Mouse (Mus musculus): ENCODE data around the gene Olfr1389. TPM values are rescaled to one million over a fixed set of nuclear protein-coding genes. Genes with fewer than 3 reads are reported as not detected.
"Not testable (repeated sequence)": the region's sequence is repeated elsewhere in the genome, so short reads cannot be mapped to it uniquely, and the experiment has no call there.

Olfr1389 gene
- polyA plus RNA-seq (2015; fragmentation: Nextera tagmentation; extraction: Ambion mirVana), result not detected in 2 replicates

GRCm38 (mm10) chr11:49422767-49423166 is at the start of gene Olfr1389:
Olfr1389 (plus strand) TSS chr11:49423067.
- Histone ChIP-seq H3K36me3 (ENCODE audit: control insufficient read depth, insufficient read depth, low read length) (no peaks in the 10 kb centered on the region), H3K4me2 (ENCODE audit: low read depth, low read length) (no peak within 1 kb of the TSS), H3K4me1 (ENCODE audit: control insufficient read depth, insufficient read depth, low read length) (no peaks in the 10 kb centered on the region), H3K9me3 (ENCODE audit: control insufficient read depth, low read length) (no peaks in the 10 kb centered on the region), H3K4me3 (ENCODE audit: low read length) (no peak within 1 kb of the TSS), H3K27ac (ENCODE audit: low read length) (no peak within 1 kb of the TSS), H3K9ac (ENCODE audit: low read depth, low read length) (no peak within 1 kb of the TSS), H3K27me3 (replicated peaks; ENCODE audit: control insufficient read depth, insufficient read depth, low read length) (no peaks in the 10 kb centered on the region)
- ATAC-seq, result no peak
- WGBS, result 90% methylated on average over 2 of the region's 2 CpGs

DNA sequence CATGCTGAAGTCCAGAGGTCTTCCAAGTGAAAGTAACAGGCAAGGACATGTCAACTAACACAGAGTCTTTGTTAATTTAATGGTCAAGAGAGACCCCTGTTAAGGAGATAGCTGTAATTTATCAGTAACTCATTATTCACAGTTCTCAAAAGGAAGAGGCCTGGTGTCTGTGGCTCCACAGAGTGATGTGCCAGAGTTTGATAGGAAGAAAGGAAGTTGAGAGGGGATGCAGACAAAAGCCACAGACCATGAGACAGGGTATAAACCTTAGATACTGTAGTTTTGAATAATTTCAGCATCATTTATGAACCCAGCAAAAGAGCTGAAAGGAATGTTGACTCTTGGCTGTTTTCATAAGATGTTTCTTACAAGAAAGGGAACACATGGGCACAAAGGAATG is 39.7 kb upstream of the Olfr1389 start:
- no peak for ATAC-seq

DNA sequence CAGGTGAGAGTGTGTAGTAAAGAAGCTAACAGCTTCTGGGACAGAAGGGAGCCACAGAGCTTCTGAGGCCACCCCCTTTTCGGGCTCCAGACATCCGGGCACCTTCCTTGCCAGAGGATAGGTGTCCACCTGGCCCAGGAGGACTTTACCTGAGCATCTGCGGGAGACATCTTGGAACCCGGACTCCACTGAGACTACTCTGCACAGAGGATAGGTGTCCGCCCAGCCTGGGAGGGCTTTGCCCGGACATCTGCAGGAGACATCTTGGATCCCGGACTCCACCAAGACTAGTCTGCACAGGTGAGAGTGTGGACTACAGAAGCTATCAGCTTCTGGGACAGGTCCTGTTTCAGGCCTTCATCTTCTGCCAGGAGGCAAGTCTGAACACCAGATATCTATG is 36.7 kb upstream of the Olfr1389 start:
- H3K27me3 ChIP-seq (replicated peaks; ENCODE audit: control insufficient read depth, insufficient read depth, low read length); H3K36me3 ChIP-seq (ENCODE audit: control insufficient read depth, insufficient read depth, low read length); H3K4me1 ChIP-seq (ENCODE audit: control insufficient read depth, insufficient read depth, low read length); H3K4me2 ChIP-seq (ENCODE audit: low read depth, low read length); H3K9ac ChIP-seq (ENCODE audit: low read depth, low read length); H3K4me3 ChIP-seq (ENCODE audit: low read length); H3K27ac ChIP-seq (ENCODE audit: low read length); H3K9me3 ChIP-seq (ENCODE audit: control insufficient read depth, low read length); ATAC-seq: not testable (repeated sequence)
- 92% methylated on average over 7 of the region's 7 CpGs for WGBS

More for the DNA sequence above, 39.7 kb upstream of the Olfr1389 start:
- H3K9me3 ChIP-seq (ENCODE audit: control insufficient read depth, low read length), result no peaks in the 10 kb centered on the region
- no peak overlapping the region for H3K4me3 ChIP-seq (ENCODE audit: low read length)
- no peak overlapping the region for H3K27ac ChIP-seq (ENCODE audit: low read length)
- H3K4me1 ChIP-seq (ENCODE audit: control insufficient read depth, insufficient read depth, low read length), result no peaks in the 10 kb centered on the region
- no peaks in the 10 kb centered on the region for H3K27me3 ChIP-seq (replicated peaks; ENCODE audit: control insufficient read depth, insufficient read depth, low read length)
- H3K4me2 ChIP-seq (ENCODE audit: low read depth, low read length), result no peak overlapping the region
- H3K36me3 ChIP-seq (ENCODE audit: control insufficient read depth, insufficient read depth, low read length), result no peaks in the 10 kb centered on the region
- no peak overlapping the region for H3K9ac ChIP-seq (ENCODE audit: low read depth, low read length)

DNA sequence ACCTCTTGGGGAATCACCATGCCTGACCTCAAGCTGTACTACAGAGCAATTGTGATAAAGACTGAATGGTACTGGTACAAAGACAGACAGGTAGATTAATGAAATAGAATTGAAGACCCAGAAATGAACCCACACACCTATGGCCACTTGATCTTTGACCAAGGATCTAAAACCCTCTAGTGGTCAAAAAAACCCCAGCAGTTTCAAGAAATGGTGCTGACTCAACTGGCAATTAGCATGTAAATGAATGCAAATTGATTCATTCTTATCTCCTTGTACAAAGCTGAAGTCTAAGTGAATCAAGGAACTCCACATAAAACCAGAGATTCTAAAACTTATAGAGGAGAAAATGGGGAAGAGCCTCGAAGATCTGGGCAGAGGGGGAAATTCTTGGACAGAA is 30.2 kb upstream of the Olfr1389 start:
- WGBS, result 86% methylated on average over 1 of the region's 1 CpGs
- not testable (repeated sequence) for H3K4me2 ChIP-seq (ENCODE audit: low read depth, low read length); H3K27me3 ChIP-seq (replicated peaks; ENCODE audit: control insufficient read depth, insufficient read depth, low read length); H3K27ac ChIP-seq (ENCODE audit: low read length); H3K36me3 ChIP-seq (ENCODE audit: control insufficient read depth, insufficient read depth, low read length); H3K4me3 ChIP-seq (ENCODE audit: low read length); ATAC-seq; H3K9ac ChIP-seq (ENCODE audit: low read depth, low read length); H3K4me1 ChIP-seq (ENCODE audit: control insufficient read depth, insufficient read depth, low read length); H3K9me3 ChIP-seq (ENCODE audit: control insufficient read depth, low read length)

- Histone ChIP-seq H3K36me3 (ENCODE audit: control insufficient read depth, insufficient read depth, low read length) (no peaks in the 10 kb centered on the region), H3K4me2 (ENCODE audit: low read depth, low read length) (no peak overlapping the region), H3K27ac (ENCODE audit: low read length) (no peak overlapping the region), H3K4me3 (ENCODE audit: low read length) (no peak overlapping the region), H3K9me3 (ENCODE audit: control insufficient read depth, low read length) (no peaks in the 10 kb centered on the region), H3K9ac (ENCODE audit: low read depth, low read length) (no peak overlapping the region), H3K4me1 (ENCODE audit: control insufficient read depth, insufficient read depth, low read length) (no peaks in the 10 kb centered on the region), H3K27me3 (replicated peaks; ENCODE audit: control insufficient read depth, insufficient read depth, low read length) (no peaks in the 10 kb centered on the region)
- WGBS, result 67% methylated on average over 3 of the region's 3 CpGs
- ATAC-seq, result no peak
Observed at GRCm38 (mm10) chr11:49406784-49407183, 16.1 kb upstream of the Olfr1389 start.

GRCm38 (mm10) chr11:49410540-49410939 is 12.3 kb upstream of the Olfr1389 start:
- Histone ChIP-seq H3K27ac (ENCODE audit: low read length) (no peak overlapping the region), H3K27me3 (replicated peaks; ENCODE audit: control insufficient read depth, insufficient read depth, low read length) (no peaks in the 10 kb centered on the region), H3K4me1 (ENCODE audit: control insufficient read depth, insufficient read depth, low read length) (no peaks in the 10 kb centered on the region), H3K36me3 (ENCODE audit: control insufficient read depth, insufficient read depth, low read length) (no peaks in the 10 kb centered on the region), H3K4me3 (ENCODE audit: low read length) (no peak overlapping the region), H3K9ac (ENCODE audit: low read depth, low read length) (no peak overlapping the region), H3K4me2 (ENCODE audit: low read depth, low read length) (no peak overlapping the region), H3K9me3 (ENCODE audit: control insufficient read depth, low read length) (no peaks in the 10 kb centered on the region)
- 30% methylated on average over 1 of the region's 1 CpGs for WGBS
- no peak for ATAC-seq

GRCm38 (mm10) chr11:49425257-49425927 is 2.5 kb downstream of the Olfr1389 start:
- Histone ChIP-seq H3K4me1 (ENCODE audit: control insufficient read depth, insufficient read depth, low read length) (no peaks in the 10 kb centered on the region), H3K36me3 (ENCODE audit: control insufficient read depth, insufficient read depth, low read length) (no peaks in the 10 kb centered on the region), H3K9me3 (ENCODE audit: control insufficient read depth, low read length) (no peaks in the 10 kb centered on the region), H3K27ac (ENCODE audit: low read length) (no peak overlapping the region), H3K27me3 (replicated peaks; ENCODE audit: control insufficient read depth, insufficient read depth, low read length) (no peaks in the 10 kb centered on the region), H3K4me2 (ENCODE audit: low read depth, low read length) (no peak overlapping the region), H3K4me3 (ENCODE audit: low read length) (no peak overlapping the region), H3K9ac (ENCODE audit: low read depth, low read length) (no peak overlapping the region)
- WGBS, result 78% methylated on average over 1 of the region's 1 CpGs
- ATAC-seq, result no peak

DNA sequence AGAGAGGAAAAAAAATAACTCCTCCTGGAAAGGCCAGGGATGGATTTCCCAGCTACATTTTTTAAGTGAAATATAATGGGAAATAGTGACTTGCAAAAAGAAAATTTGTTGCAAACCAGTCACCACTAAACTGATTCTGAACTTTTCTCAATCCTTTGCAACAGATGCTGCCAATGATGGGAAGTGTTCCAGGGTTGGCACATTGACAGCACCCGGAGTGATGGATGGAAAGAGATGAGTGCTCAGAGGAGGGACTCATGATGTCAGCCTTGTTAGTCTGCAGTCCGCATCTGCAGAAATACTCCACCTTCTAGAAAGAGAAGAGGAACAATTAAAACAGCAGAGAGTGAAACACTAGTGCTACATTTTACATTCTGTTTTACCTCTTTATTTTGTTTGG is 6.8 kb downstream of the Olfr1389 start:
- no peaks in the 10 kb centered on the region for H3K27me3 ChIP-seq (replicated peaks; ENCODE audit: control insufficient read depth, insufficient read depth, low read length)
- H3K9ac ChIP-seq (ENCODE audit: low read depth, low read length), result no peak overlapping the region
- 83% methylated on average over 2 of the region's 2 CpGs for WGBS
- H3K27ac ChIP-seq (ENCODE audit: low read length), result no peak overlapping the region
- no peak overlapping the region for H3K4me3 ChIP-seq (ENCODE audit: low read length)
- H3K4me2 ChIP-seq (ENCODE audit: low read depth, low read length), result no peak overlapping the region
- H3K36me3 ChIP-seq (ENCODE audit: control insufficient read depth, insufficient read depth, low read length), result no peaks in the 10 kb centered on the region
- ATAC-seq, result no peak
- H3K4me1 ChIP-seq (ENCODE audit: control insufficient read depth, insufficient read depth, low read length), result no peaks in the 10 kb centered on the region
- no peaks in the 10 kb centered on the region for H3K9me3 ChIP-seq (ENCODE audit: control insufficient read depth, low read length)

GRCm38 (mm10) chr11:49436411-49436810 is 13.5 kb downstream of the Olfr1389 start, which contains the start of gene Olfr1388:
Olfr1388 (plus strand) TSS chr11:49436624.
- ATAC-seq, result no peak
- no peak within 1 kb of the TSS for H3K4me3 ChIP-seq (ENCODE audit: low read length)
- no peaks in the 10 kb centered on the region for H3K27me3 ChIP-seq (replicated peaks; ENCODE audit: control insufficient read depth, insufficient read depth, low read length)
- no peak within 1 kb of the TSS for H3K27ac ChIP-seq (ENCODE audit: low read length)
- no peak within 1 kb of the TSS for H3K4me2 ChIP-seq (ENCODE audit: low read depth, low read length)
- H3K9me3 ChIP-seq (ENCODE audit: control insufficient read depth, low read length), result no peaks in the 10 kb centered on the region
- 59% methylated on average over 3 of the region's 3 CpGs for WGBS
- no peaks in the 10 kb centered on the region for H3K4me1 ChIP-seq (ENCODE audit: control insufficient read depth, insufficient read depth, low read length)
- H3K36me3 ChIP-seq (ENCODE audit: control insufficient read depth, insufficient read depth, low read length), result no peaks in the 10 kb centered on the region
- no peak within 1 kb of the TSS for H3K9ac ChIP-seq (ENCODE audit: low read depth, low read length)

DNA sequence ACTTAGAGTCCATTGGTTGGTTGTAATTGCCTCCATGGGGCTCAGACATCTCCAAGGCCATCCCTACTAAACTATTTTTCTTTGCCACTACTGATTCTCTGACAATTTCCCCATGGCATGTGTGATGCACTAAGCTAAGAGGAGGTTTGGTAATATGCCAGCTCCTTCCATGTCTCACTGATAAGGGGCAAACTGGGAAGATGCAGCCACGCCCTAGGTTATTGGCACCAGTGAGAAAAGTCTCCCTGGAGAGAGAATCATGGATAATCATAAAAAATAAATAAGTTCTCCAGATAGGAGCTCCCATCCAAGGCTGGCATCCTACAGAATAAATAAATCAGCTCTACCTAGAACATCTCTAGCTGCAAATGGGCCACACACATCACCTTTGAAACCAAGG is 32.2 kb downstream of the Olfr1389 start, which contains the start of gene Olfr1387:
Olfr1387 (plus strand) TSS at position 301 of the 400 bp plus-strand sequence.
- Histone ChIP-seq H3K9me3 (ENCODE audit: control insufficient read depth, low read length) (no peaks in the 10 kb centered on the region), H3K27me3 (replicated peaks; ENCODE audit: control insufficient read depth, insufficient read depth, low read length) (no peaks in the 10 kb centered on the region), H3K27ac (ENCODE audit: low read length) (no peak within 1 kb of the TSS), H3K9ac (ENCODE audit: low read depth, low read length) (no peak within 1 kb of the TSS), H3K4me3 (ENCODE audit: low read length) (no peak within 1 kb of the TSS), H3K4me1 (ENCODE audit: control insufficient read depth, insufficient read depth, low read length) (no peaks in the 10 kb centered on the region), H3K36me3 (ENCODE audit: control insufficient read depth, insufficient read depth, low read length) (no peaks in the 10 kb centered on the region), H3K4me2 (ENCODE audit: low read depth, low read length) (no peak within 1 kb of the TSS)
- ATAC-seq, result no peak
- WGBS, result 81% methylated on average over 1 of the region's 1 CpGs

All from intestine, embryonic 16.5 days (tissue).